Mouse (Mus musculus): ENCODE results near the gene Fry. TPM values are rescaled to one million over a fixed set of nuclear protein-coding genes. Genes with fewer than 3 reads are reported as not detected.

The Fry gene
- polyA plus RNA-seq, 1 experiment: not detected

GRCm38 (mm10) chr5:150261361-150261760, 142.9 kb downstream of the Fry start:
- no peak for TF ChIP-seq GATA1 (IDR thresholded peaks at IDR 0.05; ENCODE audit: low read length)

- no peak for TF ChIP-seq GATA1 (IDR thresholded peaks at IDR 0.05; ENCODE audit: low read length)
These were observed 143.7 kb downstream of the Fry start for GRCm38 (mm10) chr5:150262046-150262716.

- no peak for TF ChIP-seq GATA1 (IDR thresholded peaks at IDR 0.05; ENCODE audit: low read length)
These were observed 144.3 kb downstream of the Fry start for GRCm38 (mm10) chr5:150262717-150263103.

- no peak for TF ChIP-seq GATA1 (IDR thresholded peaks at IDR 0.05; ENCODE audit: low read length)
These were observed 144.7 kb downstream of the Fry start for GRCm38 (mm10) chr5:150263162-150263561.

GRCm38 (mm10) chr5:150263656-150264055, 145.2 kb downstream of the Fry start:
- TF ChIP-seq GATA1 (IDR thresholded peaks at IDR 0.05; ENCODE audit: low read length): no peak

- no peak for TF ChIP-seq GATA1 (IDR thresholded peaks at IDR 0.05; ENCODE audit: low read length)
These were observed 146.6 kb downstream of the Fry start for GRCm38 (mm10) chr5:150265005-150265404.

GRCm38 (mm10) chr5:150265953-150266352, 147.5 kb downstream of the Fry start:
- TF ChIP-seq GATA1 (IDR thresholded peaks at IDR 0.05; ENCODE audit: low read length): no peak

GRCm38 (mm10) chr5:150268261-150268660, 149.8 kb downstream of the Fry start:
- no peak for TF ChIP-seq GATA1 (IDR thresholded peaks at IDR 0.05; ENCODE audit: low read length)

- no peak for TF ChIP-seq GATA1 (IDR thresholded peaks at IDR 0.05; ENCODE audit: low read length)
These were observed 152.0 kb downstream of the Fry start for GRCm38 (mm10) chr5:150270468-150270867.

GRCm38 (mm10) chr5:150272173-150272572, 153.7 kb downstream of the Fry start:
- no peak for TF ChIP-seq GATA1 (IDR thresholded peaks at IDR 0.05; ENCODE audit: low read length)

GRCm38 (mm10) chr5:150275314-150275713, 156.9 kb downstream of the Fry start:
- no peak for TF ChIP-seq GATA1 (IDR thresholded peaks at IDR 0.05; ENCODE audit: low read length)

GRCm38 (mm10) chr5:150276611-150277010, 158.2 kb downstream of the Fry start:
- no peak for TF ChIP-seq GATA1 (IDR thresholded peaks at IDR 0.05; ENCODE audit: low read length)

- no peak for TF ChIP-seq GATA1 (IDR thresholded peaks at IDR 0.05; ENCODE audit: low read length)
These were observed 160.9 kb downstream of the Fry start for GRCm38 (mm10) chr5:150279387-150279786.

- no peak for TF ChIP-seq GATA1 (IDR thresholded peaks at IDR 0.05; ENCODE audit: low read length)
These were observed 162.6 kb downstream of the Fry start for GRCm38 (mm10) chr5:150281084-150281483.

GRCm38 (mm10) chr5:150282091-150282490, 163.6 kb downstream of the Fry start:
- TF ChIP-seq GATA1 (IDR thresholded peaks at IDR 0.05; ENCODE audit: low read length): no peak

- no peak for TF ChIP-seq GATA1 (IDR thresholded peaks at IDR 0.05; ENCODE audit: low read length)
These were observed 169.5 kb downstream of the Fry start for GRCm38 (mm10) chr5:150287949-150288348.

- TF ChIP-seq GATA1 (IDR thresholded peaks at IDR 0.05; ENCODE audit: low read length): no peak
These were observed 171.2 kb downstream of the Fry start for GRCm38 (mm10) chr5:150289611-150290010.

All from G1E-ER4 (cell line).